Mouse (Mus musculus): Measurements from ENCODE around the gene Camkv.

GRCm38 (mm10) chr9:107907801-107908120 lies 27.7 kb upstream of the Camkv start:
- TF ChIP-seq CTCF (IDR thresholded peaks at IDR 0.05; ENCODE audit: low read depth): no peak
- TF ChIP-seq EP300 (IDR thresholded peaks at IDR 0.05; ENCODE audit: low read depth): no peak
